Mouse (Mus musculus) spleen, adult 2 months (tissue): ENCODE data around the gene Enah.

ENCODE experiments used
- CTCF ChIP-seq: fragments of 200-500 bp; IDR thresholded peaks from 2 replicates; pipeline ENCODE4 v1.5.1; 2011; ENCODE audit warnings: mild to moderate bottlenecking, inconsistent platforms; ENCODE audit not compliant: insufficient read depth, insufficient read length, insufficient replicate concordance; ENCODE audit errors: extremely low read depth
- POLR2A ChIP-seq: fragments of 200-500 bp; IDR thresholded peaks from 2 replicates; pipeline ENCODE4 v1.6.1; 2011; ENCODE audit warnings: low read depth, low read length, inconsistent platforms

- TF ChIP-seq CTCF = no peak
- no peak for TF ChIP-seq POLR2A
Observed at GRCm38 (mm10) chr1:181901706-181902373, 118.0 kb downstream of the Enah start.
